8 mouse cellular contexts compared by ENCODE assay signal in genomic region chr3:30507028-30507575, GRCm38 (mm10). TPM values are rescaled to one million over a fixed set of nuclear protein-coding genes. Genes with fewer than 3 reads are reported as not detected.
DNase-seq lines count a peak whose midpoint lies in the region; ATAC-seq and TF ChIP-seq lines count a peak whose summit lies in the region.

No protein-coding gene starts in this region.

- DNase-seq in gastrocnemius, adult 18-20 months (ENCODE audit: low spot score) = peak; percentile 12
- DNase-seq in gastrocnemius, adult 8-10 months (ENCODE audit: low spot score in 2 of 2) = no peak
- peak; percentile 17 to 20 for DNase-seq in adrenal gland, postnatal 36 days
- DNase-seq in gastrocnemius, postnatal 36 days = peak; percentile 27 to 47
- peak; percentile 18 for DNase-seq in hindlimb bud, embryonic 11.5 days (ENCODE audit: extremely low spot score, low read depth, low spot score)
- DNase-seq in liver = peak; percentile 11
- DNase-seq in midbrain, postnatal 0 days (ENCODE audit: low spot score) = peak; percentile 13
- no peak for DNase-seq in testis, postnatal 14 days (ENCODE audit: low spot score)

- H3K9me3 ChIP-seq in midbrain, postnatal 0 days (ENCODE audit: low read length) = no peaks in the 10 kb centered on the region

- intact Hi-C loops in gastrocnemius, postnatal 36 days (cut with DNase I) = no loop called here

- no peak overlapping the region for H3K9ac ChIP-seq in midbrain, postnatal 0 days (replicated peaks; ENCODE audit: low read length, poor library complexity, severe bottlenecking)

- no peak for ATAC-seq in midbrain, postnatal 0 days (ENCODE audit: low FRiP score)

- peak overlapping the region; percentile 82 for H3K4me2 ChIP-seq in midbrain, postnatal 0 days (ENCODE audit: low read depth, low read length, poor library complexity, severe bottlenecking)

- H3K27ac ChIP-seq in midbrain, postnatal 0 days (ENCODE audit: low read depth, low read length) = no peak overlapping the region

- peak overlapping the region; percentile 44; the same call in 1 of the 2 replicates for H3K4me3 ChIP-seq in midbrain, postnatal 0 days (ENCODE audit: low read depth, low read length)

- WGBS in midbrain, postnatal 0 days = under 1% methylated on average over 22 of the region's 22 CpGs

- TF ChIP-seq CTCF in midbrain, postnatal 0 days (IDR thresholded peaks at IDR 0.05) = no peak

- H3K27me3 ChIP-seq in midbrain, postnatal 0 days (ENCODE audit: insufficient read depth, low read length) = peaks cover 51% of the 10 kb centered on the region

- H3K36me3 ChIP-seq in midbrain, postnatal 0 days (ENCODE audit: insufficient read depth, low read length) = no peaks in the 10 kb centered on the region

- 0 out of 2 replicates have a peak, but pooled peaks cover 8% of the 10 kb centered on the region for H3K4me1 ChIP-seq in midbrain, postnatal 0 days (ENCODE audit: insufficient read depth, low read length)

RNA-seq across cellular contexts. Expression of gene Mecom, which starts 40.7 kb away (rescaled TPM):
- total RNA-seq in gastrocnemius, adult 18-20 months (2021) = 1 to 10 TPM; 4.2 to 6.1 TPM
- 1 to 10 TPM; 4.8 to 9.5 (median 6.8) TPM for total RNA-seq in gastrocnemius, adult 8-10 months (2022)
- total RNA-seq in adrenal gland, postnatal 36 days (2021) = 1 to 10 TPM; 6.4 TPM
- total RNA-seq in gastrocnemius, postnatal 36 days (2021) = 1 to 10 TPM; 4.9 to 7.0 TPM
- total RNA-seq in midbrain, postnatal 0 days (2014; rRNA removed) = 4.7 and 5.1 TPM in 2 replicates
- polyA plus RNA-seq in midbrain, postnatal 0 days (2015; fragmentation: Nextera tagmentation; extraction: Ambion mirVana) = 2.0 and 2.6 TPM in 2 replicates

Comparison
In these comparisons a context has a peak if more than half of its experiments do, and no peak if none do; other contexts are left out.
1. DNase-seq: peak in gastrocnemius, adult 18-20 months (single experiment), adrenal gland, postnatal 36 days (2 of 2), gastrocnemius, postnatal 36 days (2 of 2), hindlimb bud, embryonic 11.5 days (single experiment), liver (single experiment) and midbrain, postnatal 0 days (single experiment); none in gastrocnemius, adult 8-10 months (0 of 2) and testis, postnatal 14 days (single experiment).